Mouse (Mus musculus) bone marrow macrophage, adult 2 months (primary cell): Measurements from ENCODE around the gene Txnip.

Experiments
- CTCF ChIP-seq: IDR thresholded peaks from 2 replicates; pipeline ENCODE4 v1.5.1; 2012; ENCODE audit warnings: low read depth, mild to moderate bottlenecking, low read length, moderate library complexity
- POLR2A ChIP-seq: IDR thresholded peaks from 2 replicates; pipeline ENCODE4 v1.6.1; 2012; ENCODE audit warnings: mild to moderate bottlenecking, low read depth, low read length, borderline replicate concordance

DNA sequence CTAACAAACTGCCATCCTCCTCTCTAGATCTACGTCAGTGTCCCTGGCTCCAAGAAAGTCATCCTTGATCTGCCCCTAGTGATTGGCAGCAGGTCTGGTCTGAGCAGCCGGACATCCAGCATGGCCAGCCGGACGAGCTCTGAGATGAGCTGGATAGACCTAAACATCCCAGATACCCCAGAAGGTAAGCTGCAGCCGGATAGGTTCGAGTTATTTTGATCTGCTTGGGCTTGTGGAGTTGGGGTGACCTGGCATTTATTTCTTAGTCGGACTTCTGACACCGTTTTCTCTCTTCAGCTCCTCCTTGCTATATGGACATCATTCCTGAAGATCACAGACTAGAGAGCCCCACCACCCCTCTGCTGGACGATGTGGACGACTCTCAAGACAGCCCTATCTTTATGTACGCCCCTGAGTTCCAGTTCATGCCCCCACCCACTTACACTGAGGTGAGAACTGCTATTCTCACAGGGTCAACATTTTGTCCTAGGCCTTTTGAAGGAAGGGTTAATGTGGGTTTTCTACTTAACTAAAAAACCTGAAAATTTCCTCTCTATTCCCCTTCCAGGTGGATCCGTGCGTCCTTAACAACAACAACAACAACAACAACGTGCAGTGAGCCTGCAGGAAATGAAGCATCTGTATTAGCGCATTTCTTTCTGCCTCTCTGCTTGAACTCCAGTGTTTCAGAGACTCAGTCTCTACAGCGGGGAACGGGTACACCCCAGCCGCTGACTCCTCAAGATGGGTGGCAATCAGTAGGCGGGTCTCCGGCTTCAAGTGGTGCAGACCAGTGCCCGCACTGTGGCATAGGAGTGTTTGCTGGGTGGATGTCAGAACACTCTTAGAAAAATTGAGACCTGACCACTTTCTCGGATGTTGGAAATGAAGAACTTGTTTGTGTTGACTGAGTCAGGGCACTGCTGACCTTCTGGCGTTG, 2.4 kb downstream of the Txnip start:
- TF ChIP-seq CTCF (no peak), POLR2A (no peak)
